Mouse (Mus musculus) limb, embryonic 11.5 days (tissue): Measurements from ENCODE around the gene Psmd12. TPM values are rescaled to one million over a fixed set of nuclear protein-coding genes. Genes with fewer than 3 reads are reported as not detected.

Experiments used
- ATAC-seq: fragments of 200-750 bp; cut with Nextera tagmentation; 2 replicates; pipeline ENCODE4 v1.8.0; 2017; ENCODE audit warnings: low read depth; ENCODE audit not compliant: insufficient number of reproducible peaks, low FRiP score, low TSS enrichment
- DNase-seq: peaks from one replicate; pipeline ENCODE4 v3.0.0-alpha.2; 2015; ENCODE audit warnings: low spot score
- H3K27ac ChIP-seq: fragments of 300-500 bp; sonication (generic); replicated peaks from 2 replicates; pipeline ENCODE4 v1.5.1; 2014; ENCODE audit warnings: low read depth, mild to moderate bottlenecking, low read length
- H3K27me3 ChIP-seq: fragments of 300-500 bp; sonication (generic); 2 replicates; pipeline ENCODE4 v1.6.1; 2014; ENCODE audit warnings: mild to moderate bottlenecking, low read length, mixed read lengths; ENCODE audit not compliant: control insufficient read depth, insufficient read depth
- H3K36me3 ChIP-seq: fragments of 300-500 bp; sonication (generic); 2 replicates; pipeline ENCODE4 v1.6.1; 2014; ENCODE audit warnings: mild to moderate bottlenecking, low read length, moderate library complexity, mixed read lengths; ENCODE audit not compliant: control insufficient read depth, insufficient read depth
- H3K4me1 ChIP-seq: fragments of 300-500 bp; sonication (generic); 2 replicates; pipeline ENCODE4 v1.6.1; 2014; ENCODE audit warnings: low read length, mixed read lengths; ENCODE audit not compliant: control insufficient read depth, insufficient read depth
- H3K4me2 ChIP-seq: fragments of 300-500 bp; sonication (generic); 2 replicates; pipeline ENCODE4 v1.6.1; 2014; ENCODE audit warnings: low read depth, mild to moderate bottlenecking, moderate library complexity; ENCODE audit not compliant: severe bottlenecking
- H3K4me3 ChIP-seq: fragments of 300-500 bp; sonication (generic); 2 replicates; pipeline ENCODE4 v1.5.1; 2014; ENCODE audit warnings: low read depth, low read length
- H3K9ac ChIP-seq: fragments of 300-500 bp; sonication (generic); 2 replicates; pipeline ENCODE4 v1.6.1; 2014; ENCODE audit warnings: mild to moderate bottlenecking, low read length
- H3K9me3 ChIP-seq: fragments of 300-500 bp; sonication (generic); 2 replicates; pipeline ENCODE4 v1.6.1; 2016; ENCODE audit warnings: low read length; ENCODE audit not compliant: control insufficient read depth
- WGBS: fragments of 180-500 bp; shearing (Covaris S2); extraction: QIAGEN DNeasy Blood & Tissue Kit; methylation state at CpG from one replicate; pipeline ENCODE4 v1.1.7; 2014; 5-methylcytosine and 5-hydroxymethylcytosine counted together
- polyA plus RNA-seq: library from polyadenylated mRNA; unstranded; fragments of >200 nt; fragmentation: Nextera tagmentation; extraction: Ambion mirVana; gene quantifications from 2 replicates; pipeline ENCODE4 v1.2.1, GENCODE M21; 2014

Psmd12 gene
- polyA plus RNA-seq, 1 experiment from 2014 or later, result 234 TPM

- H3K36me3 ChIP-seq, result no peaks in the 10 kb centered on the region
- no peak for ATAC-seq
- DNase-seq, result no peak
- no peak overlapping the region for H3K4me2 ChIP-seq
- H3K27me3 ChIP-seq, result no peaks in the 10 kb centered on the region
- WGBS, result 92% methylated on average over 3 of the region's 3 CpGs
- no peaks in the 10 kb centered on the region for H3K9me3 ChIP-seq
- no peak overlapping the region for H3K27ac ChIP-seq
- peaks cover 3% of the 10 kb centered on the region; the same call in 1 of the 2 replicates for H3K4me1 ChIP-seq
- no peak overlapping the region for H3K9ac ChIP-seq
- H3K4me3 ChIP-seq, result no peak overlapping the region
These were observed 33.6 kb upstream of the Psmd12 start for GRCm38 (mm10) chr11:107445683-107446082.

DNA sequence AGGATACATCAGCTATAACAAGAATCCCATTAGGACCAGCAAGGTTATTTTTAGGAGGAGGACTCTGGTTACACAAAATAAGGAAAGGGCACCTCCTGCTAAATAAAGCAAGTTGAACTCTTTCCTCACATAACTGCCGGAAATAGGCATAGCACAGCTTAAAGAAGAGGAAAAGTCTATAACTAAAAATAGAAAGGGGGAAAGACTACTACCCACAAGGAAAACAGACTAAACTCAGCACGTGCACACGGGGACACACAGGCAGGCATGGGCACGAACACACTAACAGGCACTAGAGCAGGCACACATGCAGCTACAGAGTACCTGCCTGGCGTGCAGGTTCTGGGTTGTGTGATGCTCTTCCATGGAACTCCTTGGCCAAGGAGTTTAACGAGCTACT is 32.6 kb upstream of the Psmd12 start:
- no peak overlapping the region for H3K27ac ChIP-seq
- WGBS, result 83% methylated on average over 6 of the region's 6 CpGs

DNA sequence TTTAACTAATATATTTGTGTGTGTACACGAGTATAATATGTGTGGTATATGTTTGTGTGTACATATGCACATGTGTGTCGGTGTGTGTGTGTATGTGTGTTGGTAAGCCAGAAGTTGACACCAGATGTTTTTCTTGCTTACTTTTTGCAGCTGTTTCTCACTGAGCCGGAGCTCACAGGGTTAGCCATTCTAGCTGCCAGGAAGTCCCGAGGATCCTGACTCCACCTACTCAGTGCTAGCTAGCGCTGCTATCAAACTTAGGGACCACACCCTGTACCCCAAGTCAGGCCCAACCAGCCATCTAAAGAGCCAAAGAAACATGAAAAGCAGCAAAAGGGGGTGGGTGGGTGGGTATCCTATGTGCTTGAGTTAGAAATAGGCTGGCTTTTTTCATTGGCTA is 31.9 kb upstream of the Psmd12 start:
- Histone ChIP-seq H3K4me3 (no peak overlapping the region), H3K9ac (no peak overlapping the region), H3K4me1 (peaks cover 3% of the 10 kb centered on the region; the same call in 1 of the 2 replicates), H3K27ac (no peak overlapping the region), H3K27me3 (no peaks in the 10 kb centered on the region), H3K4me2 (no peak overlapping the region), H3K36me3 (no peaks in the 10 kb centered on the region), H3K9me3 (no peaks in the 10 kb centered on the region)
- WGBS, result 77% methylated on average over 5 of the region's 5 CpGs
- DNase-seq (no peak), ATAC-seq (no peak)

More for the DNA sequence above, 32.6 kb upstream of the Psmd12 start:
- no peaks in the 10 kb centered on the region for H3K9me3 ChIP-seq
- H3K4me1 ChIP-seq, result peaks cover 3% of the 10 kb centered on the region; the same call in 1 of the 2 replicates
- no peaks in the 10 kb centered on the region for H3K36me3 ChIP-seq
- no peaks in the 10 kb centered on the region for H3K27me3 ChIP-seq
- H3K4me2 ChIP-seq, result no peak overlapping the region
- DNase-seq (no peak), ATAC-seq (no peak)
- no peak overlapping the region for H3K4me3 ChIP-seq
- no peak overlapping the region for H3K9ac ChIP-seq

- no peak for ATAC-seq
- no peaks in the 10 kb centered on the region for H3K36me3 ChIP-seq
- H3K4me1 ChIP-seq, result peaks cover 3% of the 10 kb centered on the region; the same call in 1 of the 2 replicates
- no peak overlapping the region for H3K9ac ChIP-seq
- H3K9me3 ChIP-seq, result no peaks in the 10 kb centered on the region
- H3K4me2 ChIP-seq, result no peak overlapping the region
- WGBS, result 85% methylated on average over 9 of the region's 9 CpGs
- no peaks in the 10 kb centered on the region for H3K27me3 ChIP-seq
- H3K27ac ChIP-seq, result no peak overlapping the region
- H3K4me3 ChIP-seq, result no peak overlapping the region
- no peak for DNase-seq
These were observed 31.4 kb upstream of the Psmd12 start for GRCm38 (mm10) chr11:107447915-107448314.

GRCm38 (mm10) chr11:107449169-107449910 is 29.9 kb upstream of the Psmd12 start:
- H3K4me1 ChIP-seq, result peaks cover 3% of the 10 kb centered on the region; the same call in 1 of the 2 replicates
- no peak overlapping the region for H3K4me2 ChIP-seq
- H3K27ac ChIP-seq, result no peak overlapping the region
- H3K9me3 ChIP-seq, result no peaks in the 10 kb centered on the region
- H3K36me3 ChIP-seq, result no peaks in the 10 kb centered on the region; the same call in 1 of the 2 replicates
- no peak overlapping the region for H3K4me3 ChIP-seq
- 71% methylated on average over 17 of the region's 17 CpGs for WGBS
- DNase-seq (no peak), ATAC-seq (no peak)
- no peaks in the 10 kb centered on the region for H3K27me3 ChIP-seq
- no peak overlapping the region for H3K9ac ChIP-seq

- Histone ChIP-seq H3K27ac (no peak overlapping the region), H3K4me3 (no peak overlapping the region), H3K9me3 (no peaks in the 10 kb centered on the region), H3K4me2 (no peak overlapping the region), H3K36me3 (no peaks in the 10 kb centered on the region; the same call in 1 of the 2 replicates), H3K4me1 (peaks cover 3% of the 10 kb centered on the region; the same call in 1 of the 2 replicates), H3K9ac (no peak overlapping the region), H3K27me3 (no peaks in the 10 kb centered on the region)
- DNase-seq (no peak), ATAC-seq (no peak)
- WGBS, result 89% methylated on average over 6 of the region's 6 CpGs
These were observed 29.2 kb upstream of the Psmd12 start for GRCm38 (mm10) chr11:107450097-107450496.

- H3K4me2 ChIP-seq, result no peak overlapping the region
- H3K4me3 ChIP-seq, result no peak overlapping the region
- H3K27ac ChIP-seq, result no peak overlapping the region
- no peaks in the 10 kb centered on the region for H3K9me3 ChIP-seq
- peaks cover 3% of the 10 kb centered on the region; the same call in 1 of the 2 replicates for H3K4me1 ChIP-seq
- 90% methylated on average over 10 of the region's 10 CpGs for WGBS
- DNase-seq, result no peak
- ATAC-seq, result no peak
- no peaks in the 10 kb centered on the region; the same call in 1 of the 2 replicates for H3K36me3 ChIP-seq
- H3K9ac ChIP-seq, result no peak overlapping the region
- H3K27me3 ChIP-seq, result no peaks in the 10 kb centered on the region
These were observed 28.2 kb upstream of the Psmd12 start for GRCm38 (mm10) chr11:107451106-107451505.

DNA sequence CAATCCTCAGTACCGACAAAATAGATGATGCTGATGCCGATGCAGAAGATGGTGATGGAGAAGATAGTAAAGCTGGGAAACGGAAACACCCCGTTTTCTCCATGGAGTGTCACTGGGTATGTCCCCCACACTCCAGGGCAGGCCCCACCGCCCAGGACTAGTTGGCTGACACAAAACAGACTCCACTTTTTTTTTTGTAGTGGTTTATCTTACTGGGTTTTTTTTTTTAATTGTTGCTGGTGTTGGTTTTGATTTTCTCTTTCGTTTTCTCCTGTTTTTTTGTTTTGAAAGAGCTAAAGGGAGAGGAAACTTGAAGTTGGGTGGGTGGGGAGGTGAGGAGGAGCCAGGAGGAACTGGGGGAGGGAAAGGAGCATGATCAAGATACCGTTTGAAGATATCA is 27.2 kb upstream of the Psmd12 start:
- Histone ChIP-seq H3K27me3 (no peaks in the 10 kb centered on the region), H3K4me2 (no peak overlapping the region), H3K9ac (no peak overlapping the region), H3K9me3 (no peaks in the 10 kb centered on the region), H3K27ac (no peak overlapping the region), H3K4me3 (no peak overlapping the region), H3K36me3 (no peaks in the 10 kb centered on the region; the same call in 1 of the 2 replicates), H3K4me1 (peaks cover 3% of the 10 kb centered on the region; the same call in 1 of the 2 replicates)
- DNase-seq, result no peak
- no peak for ATAC-seq
- 95% methylated on average over 7 of the region's 7 CpGs for WGBS
